In the genomic region with DNA sequence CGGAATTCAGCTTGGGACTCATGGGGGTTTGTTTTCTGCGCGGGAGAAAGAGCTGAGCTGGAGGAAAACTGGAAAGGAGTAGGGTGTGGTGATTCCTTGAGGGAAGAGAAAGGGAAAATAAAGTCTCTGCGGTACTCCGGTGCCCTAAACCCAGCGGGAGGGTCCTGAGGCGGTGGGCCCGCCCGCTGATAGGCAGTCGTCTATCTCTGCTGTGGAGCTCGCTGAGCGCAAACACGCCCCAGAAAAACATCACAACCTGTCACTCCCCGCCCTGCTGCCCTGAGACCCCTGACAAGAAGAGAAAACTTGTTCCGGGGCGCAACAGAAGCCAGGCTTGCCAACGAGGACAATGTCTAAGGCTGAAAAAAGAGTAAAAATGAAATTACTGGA, we compare ENCODE assay signal across 8 mouse cellular contexts. TPM values are rescaled to one million over a fixed set of nuclear protein-coding genes. Genes with fewer than 3 reads are reported as not detected.
A peak's percentile ranks its signal among the peaks of the same experiment; 100 is the strongest.
DNase-seq lines count a peak whose midpoint lies in the region; ATAC-seq and TF ChIP-seq lines count a peak whose summit lies in the region.

No protein-coding gene starts in this region.

- DNase-seq in kidney, adult 2 months: no peak
- no peak for DNase-seq in kidney, adult 8-10 months
- DNase-seq in R1 (ENCODE audit: low read depth, low spot score): peak; percentile 40
- no peak for DNase-seq in stomach, postnatal 0 days (ENCODE audit: low spot score)
- no peak for DNase-seq in ovary, postnatal 10 days (ENCODE audit: low spot score)
- DNase-seq in spleen, adult 18-20 months: no peak

- 0 out of 2 replicates have a peak, but pooled peaks have one; percentile 16 for ATAC-seq in forebrain, embryonic 12.5 days (ENCODE audit: low FRiP score)
- ATAC-seq in liver, embryonic 12.5 days: no peak
- no peak for ATAC-seq in stomach, postnatal 0 days (ENCODE audit: low FRiP score, low TSS enrichment)

- WGBS in kidney, adult 2 months: 3% methylated on average over 17 of the region's 17 CpGs
- WGBS in forebrain, embryonic 12.5 days: 0% methylated on average over 17 of the region's 17 CpGs
- WGBS in liver, embryonic 12.5 days (ENCODE audit: insufficient replicate concordance): 0% methylated on average over 17 of the region's 17 CpGs
- 1% methylated on average over 17 of the region's 17 CpGs for WGBS in stomach, postnatal 0 days

- H3K9me3 ChIP-seq in forebrain, embryonic 12.5 days: no peaks in the 10 kb centered on the region
- no peaks in the 10 kb centered on the region for H3K9me3 ChIP-seq in liver, embryonic 12.5 days (replicated peaks)
- no peaks in the 10 kb centered on the region for H3K9me3 ChIP-seq in stomach, postnatal 0 days (ENCODE audit: control insufficient read depth, low read length)

- TF ChIP-seq EP300 in stomach, postnatal 0 days (optimal IDR thresholded peaks at IDR 0.05): no peak

- peak overlapping the region; percentile 38; the same call in 1 of the 2 replicates for H3K4me3 ChIP-seq in kidney, adult 2 months (ENCODE audit: insufficient read depth, low read depth, low read length)
- H3K4me3 ChIP-seq in forebrain, embryonic 12.5 days (replicated peaks): peak overlapping the region; percentile 82
- peak overlapping the region; percentile 54 for H3K4me3 ChIP-seq in liver, embryonic 12.5 days
- H3K4me3 ChIP-seq in stomach, postnatal 0 days (ENCODE audit: low read depth, low read length): peak overlapping the region; percentile 54

- H3K27ac ChIP-seq in kidney, adult 2 months (ENCODE audit: insufficient read depth, low read depth, low read length): no peak overlapping the region
- no peak overlapping the region for H3K27ac ChIP-seq in forebrain, embryonic 12.5 days
- H3K27ac ChIP-seq in liver, embryonic 12.5 days: no peak overlapping the region
- H3K27ac ChIP-seq in stomach, postnatal 0 days (replicated peaks): no peak overlapping the region

- H3K36me3 ChIP-seq in kidney, adult 2 months (ENCODE audit: control insufficient read depth, insufficient read depth, low read length): no peaks in the 10 kb centered on the region
- no peaks in the 10 kb centered on the region for H3K36me3 ChIP-seq in forebrain, embryonic 12.5 days (replicated peaks)
- H3K36me3 ChIP-seq in liver, embryonic 12.5 days: no peaks in the 10 kb centered on the region
- H3K36me3 ChIP-seq in stomach, postnatal 0 days (ENCODE audit: control insufficient read depth, insufficient read depth, low read length): no peaks in the 10 kb centered on the region

- no peak for TF ChIP-seq CTCF in kidney, adult 2 months (conservative IDR thresholded peaks at IDR 0.05; ENCODE audit: insufficient read depth, insufficient read length, low read depth, low read length)
- no peak for TF ChIP-seq CTCF in stomach, postnatal 0 days (IDR thresholded peaks at IDR 0.05; ENCODE audit: low read depth)

- H3K4me2 ChIP-seq in forebrain, embryonic 12.5 days: peak overlapping the region; percentile 92
- H3K4me2 ChIP-seq in liver, embryonic 12.5 days: peak overlapping the region; percentile 73
- peak overlapping the region; percentile 88 for H3K4me2 ChIP-seq in stomach, postnatal 0 days (replicated peaks; ENCODE audit: low read depth)

- no peaks in the 10 kb centered on the region; the same call in 1 of the 2 replicates for H3K27me3 ChIP-seq in kidney, adult 2 months (replicated peaks; ENCODE audit: control insufficient read depth, insufficient read depth, low read length)
- peaks cover 18% of the 10 kb centered on the region for H3K27me3 ChIP-seq in forebrain, embryonic 12.5 days
- peaks cover 43% of the 10 kb centered on the region for H3K27me3 ChIP-seq in liver, embryonic 12.5 days (replicated peaks)
- peaks cover 8% of the 10 kb centered on the region; the same call in 1 of the 2 replicates for H3K27me3 ChIP-seq in stomach, postnatal 0 days (ENCODE audit: control insufficient read depth, insufficient read depth, low read length)

- H3K4me1 ChIP-seq in kidney, adult 2 months (ENCODE audit: control insufficient read depth, insufficient read depth, low read length): no peaks in the 10 kb centered on the region
- peaks cover 22% of the 10 kb centered on the region for H3K4me1 ChIP-seq in forebrain, embryonic 12.5 days
- H3K4me1 ChIP-seq in liver, embryonic 12.5 days: peaks cover 11% of the 10 kb centered on the region; the same call in 1 of the 2 replicates
- no peaks in the 10 kb centered on the region for H3K4me1 ChIP-seq in stomach, postnatal 0 days (replicated peaks; ENCODE audit: control insufficient read depth, insufficient read depth)

- H3K9ac ChIP-seq in forebrain, embryonic 12.5 days: peak overlapping the region; percentile 74
- no peak overlapping the region for H3K9ac ChIP-seq in liver, embryonic 12.5 days
- no peak overlapping the region for H3K9ac ChIP-seq in stomach, postnatal 0 days (ENCODE audit: low read length)

- no peak for TF ChIP-seq POLR2A in kidney, adult 2 months (IDR thresholded peaks at IDR 0.05; ENCODE audit: low read depth, low read length)

RNA-seq across cellular contexts. Expression of a gene that starts 1.1 kb away (rescaled TPM):
- 3.0 and 5.6 TPM in 2 replicates for polyA plus RNA-seq in kidney, adult 2 months (2012; rRNA removed)
- 588 and 653 TPM in 2 replicates for polyA plus RNA-seq in forebrain, embryonic 12.5 days (2016; fragmentation: Nextera tagmentation; extraction: Ambion mirVana)
- 1.2 TPM in 2 replicates for polyA plus RNA-seq in liver, embryonic 12.5 days (2016; fragmentation: Nextera tagmentation; extraction: Ambion mirVana)
- 47.1 and 49.4 TPM in 2 replicates for polyA plus RNA-seq in stomach, postnatal 0 days (2015; fragmentation: Nextera tagmentation; extraction: Ambion mirVana)

RNA-seq across cellular contexts. Expression of a gene that starts 34.0 kb away (rescaled TPM):
- 0.07 TPM in 1 of 2 replicates, not detected in the other for polyA plus RNA-seq in kidney, adult 2 months (2012; rRNA removed)
- 2.3 and 3.4 TPM in 2 replicates for polyA plus RNA-seq in forebrain, embryonic 12.5 days (2016; fragmentation: Nextera tagmentation; extraction: Ambion mirVana)
- 0.22 and 0.30 TPM in 2 replicates for polyA plus RNA-seq in liver, embryonic 12.5 days (2016; fragmentation: Nextera tagmentation; extraction: Ambion mirVana)
- 0.04 TPM in 1 of 2 replicates, not detected in the other for polyA plus RNA-seq in stomach, postnatal 0 days (2015; fragmentation: Nextera tagmentation; extraction: Ambion mirVana)

Comparison
In these comparisons a context has a peak if more than half of its experiments do, and no peak if none do; other contexts are left out.
1. RNA of a gene that starts 1.1 kb away (polyA plus RNA-seq): 588 to 653 TPM in forebrain, embryonic 12.5 days; 47.1 to 49.4 TPM in stomach, postnatal 0 days, 3.0 to 5.6 TPM in kidney, adult 2 months and 1.2 TPM in liver, embryonic 12.5 days; every median in the first group is over 10 times any median in the second.
2. Peak in every context shown above with its lines, with median percentiles within 50 percentile points of each other: H3K4me3 ChIP-seq and H3K4me2 ChIP-seq.